Mouse (Mus musculus) megakaryocyte, embryonic 14.5 days (primary cell): Measurements from ENCODE around the gene Ass1.

Experiments
- FLI1 ChIP-seq: IDR thresholded peaks from 2 replicates; pipeline ENCODE4 v1.6.1; 2012; ENCODE audit warnings: low read length, inconsistent platforms, mixed read lengths
- GATA1 ChIP-seq: IDR thresholded peaks from 3 replicates; pipeline ENCODE4 v1.6.1; 2012; ENCODE audit warnings: mixed read lengths, low read length, inconsistent platforms, borderline replicate concordance

GRCm38 (mm10) chr2:31477234-31478161 lies 7.5 kb downstream of the Ass1 start:
- no peak for TF ChIP-seq GATA1
- no peak for TF ChIP-seq FLI1
